Mouse (Mus musculus): ENCODE data around the gene Hey2. TPM values are rescaled to one million over a fixed set of nuclear protein-coding genes. Genes with fewer than 3 reads are reported as not detected.

The Hey2 gene
- 0.06 TPM for polyA plus RNA-seq (2012; fragmentation: generic; extraction: Trizol)
- long read RNA-seq, experiment 1, result 0 reads
- long read RNA-seq, experiment 2, result 0 reads

DNA sequence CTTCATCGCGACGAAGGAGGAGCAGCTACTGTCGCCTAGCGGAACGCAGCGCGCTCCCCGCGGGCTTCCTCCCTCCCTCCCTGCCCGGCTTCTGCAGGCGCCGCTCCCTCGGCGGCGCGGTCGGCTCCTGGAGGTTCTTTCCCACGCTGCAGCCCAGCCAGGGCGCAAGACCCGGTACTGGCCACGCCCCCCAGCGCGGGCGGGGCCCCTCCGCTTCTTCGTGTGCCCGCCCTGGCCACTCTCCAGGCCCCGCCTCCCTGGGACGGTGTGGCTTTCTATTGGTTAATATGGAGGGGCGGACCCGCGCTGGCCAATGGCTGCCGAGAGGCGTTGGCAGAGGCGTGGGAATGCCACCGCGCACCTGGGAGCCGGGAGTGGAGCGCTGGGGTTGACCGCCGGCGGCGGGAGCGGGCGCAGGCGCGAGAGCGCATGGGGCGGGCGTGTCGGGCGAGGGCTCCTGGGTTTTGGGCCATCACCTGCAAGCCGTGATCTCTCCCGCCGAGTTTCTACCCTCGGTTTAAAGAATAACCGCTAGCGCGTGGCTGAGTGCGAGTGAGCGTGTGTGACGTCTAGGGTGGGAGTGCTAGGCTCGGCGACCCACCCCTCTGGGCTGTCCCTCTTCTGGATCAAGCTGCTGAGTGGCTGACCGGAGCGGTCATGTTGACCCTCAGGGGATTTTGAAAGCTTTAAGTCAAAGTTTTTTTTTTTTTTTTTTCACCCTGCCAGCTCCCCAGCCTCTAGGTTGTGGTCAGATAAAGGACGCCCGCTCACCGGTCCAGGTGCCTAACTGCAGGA lies at the start of gene Hey2:
Gene Hey2, minus strand, starts transcription at position 159 of the 795 bp plus-strand sequence.
- Histone ChIP-seq H3K27me3 (ENCODE audit: control insufficient read depth, insufficient read depth, insufficient read length) (peaks cover 9% of the 10 kb centered on the region), H3ac (ENCODE audit: control insufficient read depth, insufficient read length, low read depth) (peak within 1 kb of the TSS; percentile 47), H3K79me2 (ENCODE audit: control insufficient read depth, insufficient read depth) (no peaks in the 10 kb centered on the region), H3K36me3 (ENCODE audit: control insufficient read depth, insufficient read depth) (no peaks in the 10 kb centered on the region), H3K4me3 (ENCODE audit: insufficient read depth, poor library complexity, severe bottlenecking) (peak within 1 kb of the TSS; percentile 11), H3K79me3 (ENCODE audit: low read depth) (no peaks in the 10 kb centered on the region)
- TF ChIP-seq CEBPB (IDR thresholded peaks at IDR 0.05; ENCODE audit: low read depth) (no peak), MAX (IDR thresholded peaks at IDR 0.05) (no peak), MYOG (IDR thresholded peaks at IDR 0.05; ENCODE audit: control insufficient read depth, extremely low read depth, insufficient read length) (no peak), MYOD1 (IDR thresholded peaks at IDR 0.05; ENCODE audit: control insufficient read depth, insufficient read length, low read depth) (no peak), FOSL1 (IDR thresholded peaks at IDR 0.05; ENCODE audit: insufficient read depth, low read length, poor library complexity, severe bottlenecking) (no peak), USF1 (IDR thresholded peaks at IDR 0.05; ENCODE audit: low read depth) (no peak), CTCF (IDR thresholded peaks at IDR 0.05; ENCODE audit: control insufficient read depth, insufficient read depth, insufficient read length) (no peak)

DNA sequence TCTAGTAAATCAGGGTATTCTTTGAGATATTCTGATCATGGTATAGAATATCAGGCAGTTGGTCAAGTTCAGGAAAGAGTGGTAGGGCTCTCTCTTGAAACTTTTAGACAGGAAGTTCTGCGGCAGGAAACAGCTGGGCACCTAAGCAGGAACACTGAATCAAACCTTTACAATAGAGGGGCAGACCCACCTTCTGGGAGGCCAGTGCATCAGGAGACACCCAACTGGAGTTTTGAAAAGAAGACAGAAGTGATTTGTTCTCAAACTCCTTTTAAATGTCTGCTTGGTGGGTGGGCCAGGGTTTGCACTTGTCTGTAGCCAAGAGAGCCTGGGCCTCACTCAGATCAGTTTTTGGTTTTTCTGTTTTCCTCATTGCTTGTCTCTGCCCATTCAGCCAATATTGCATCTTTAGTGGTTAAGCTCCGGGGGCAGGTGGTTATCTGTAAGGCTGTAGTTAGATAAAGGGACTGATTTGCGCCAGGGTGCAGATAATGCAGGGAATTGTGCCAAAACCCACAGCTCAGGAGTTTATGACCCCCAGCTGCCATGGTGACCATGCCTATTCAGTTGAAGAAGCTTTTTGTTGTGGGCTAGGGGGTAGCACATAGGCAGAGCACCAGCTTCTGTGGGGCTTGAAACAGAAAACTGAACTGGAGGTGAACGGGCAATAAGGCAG lies 40.6 kb upstream of the Hey2 start:
- Histone ChIP-seq H3K27me3 (ENCODE audit: control insufficient read depth, insufficient read depth, insufficient read length) (no peaks in the 10 kb centered on the region), H3K4me3 (ENCODE audit: insufficient read depth, poor library complexity, severe bottlenecking) (no peak overlapping the region), H3ac (ENCODE audit: control insufficient read depth, insufficient read length, low read depth) (no peak overlapping the region), H3K79me3 (ENCODE audit: low read depth) (no peaks in the 10 kb centered on the region), H3K79me2 (ENCODE audit: control insufficient read depth, insufficient read depth) (no peaks in the 10 kb centered on the region), H3K36me3 (ENCODE audit: control insufficient read depth, insufficient read depth) (no peaks in the 10 kb centered on the region)
- TF ChIP-seq FOSL1 (IDR thresholded peaks at IDR 0.05; ENCODE audit: insufficient read depth, low read length, poor library complexity, severe bottlenecking) (no peak), CEBPB (IDR thresholded peaks at IDR 0.05; ENCODE audit: low read depth) (no peak), MYOG (IDR thresholded peaks at IDR 0.05; ENCODE audit: control insufficient read depth, extremely low read depth, insufficient read length) (no peak), USF1 (IDR thresholded peaks at IDR 0.05; ENCODE audit: low read depth) (no peak), CTCF (IDR thresholded peaks at IDR 0.05; ENCODE audit: control insufficient read depth, insufficient read depth, insufficient read length) (no peak), MAX (IDR thresholded peaks at IDR 0.05) (no peak), MYOD1 (IDR thresholded peaks at IDR 0.05; ENCODE audit: control insufficient read depth, insufficient read length, low read depth) (no peak)

DNA sequence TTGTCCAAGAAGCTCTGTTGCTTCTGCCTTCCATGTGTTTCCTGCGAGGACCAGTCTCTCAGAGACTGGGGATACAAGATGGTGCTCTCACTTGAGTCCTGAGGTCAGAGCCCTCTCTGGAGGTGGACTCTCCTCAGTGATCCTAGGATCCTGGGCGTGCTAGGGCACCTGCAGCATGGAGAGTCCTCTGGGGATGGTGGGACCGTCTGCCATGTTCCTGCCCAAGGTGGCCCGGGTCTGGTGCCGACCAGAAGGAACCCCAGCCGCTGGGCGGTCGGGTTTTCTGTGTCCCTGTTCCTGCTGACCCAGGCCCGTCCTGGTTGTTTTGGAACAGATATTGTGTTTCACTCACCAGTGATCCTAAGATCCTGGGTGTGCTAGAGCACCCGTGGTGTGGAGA lies 38.5 kb upstream of the Hey2 start:
- Histone ChIP-seq H3K79me2 (ENCODE audit: control insufficient read depth, insufficient read depth) (no peaks in the 10 kb centered on the region), H3K27me3 (ENCODE audit: control insufficient read depth, insufficient read depth, insufficient read length) (no peaks in the 10 kb centered on the region), H3ac (ENCODE audit: control insufficient read depth, insufficient read length, low read depth) (no peak overlapping the region), H3K79me3 (ENCODE audit: low read depth) (no peaks in the 10 kb centered on the region), H3K4me3 (ENCODE audit: insufficient read depth, poor library complexity, severe bottlenecking) (no peak overlapping the region), H3K36me3 (ENCODE audit: control insufficient read depth, insufficient read depth) (no peaks in the 10 kb centered on the region)
- TF ChIP-seq FOSL1 (IDR thresholded peaks at IDR 0.05; ENCODE audit: insufficient read depth, low read length, poor library complexity, severe bottlenecking) (no peak), USF1 (IDR thresholded peaks at IDR 0.05; ENCODE audit: low read depth) (no peak), MYOD1 (IDR thresholded peaks at IDR 0.05; ENCODE audit: control insufficient read depth, insufficient read length, low read depth) (no peak), CEBPB (IDR thresholded peaks at IDR 0.05; ENCODE audit: low read depth) (no peak), MYOG (IDR thresholded peaks at IDR 0.05; ENCODE audit: control insufficient read depth, extremely low read depth, insufficient read length) (no peak), MAX (IDR thresholded peaks at IDR 0.05) (no peak), CTCF (IDR thresholded peaks at IDR 0.05; ENCODE audit: control insufficient read depth, insufficient read depth, insufficient read length) (no peak)

DNA sequence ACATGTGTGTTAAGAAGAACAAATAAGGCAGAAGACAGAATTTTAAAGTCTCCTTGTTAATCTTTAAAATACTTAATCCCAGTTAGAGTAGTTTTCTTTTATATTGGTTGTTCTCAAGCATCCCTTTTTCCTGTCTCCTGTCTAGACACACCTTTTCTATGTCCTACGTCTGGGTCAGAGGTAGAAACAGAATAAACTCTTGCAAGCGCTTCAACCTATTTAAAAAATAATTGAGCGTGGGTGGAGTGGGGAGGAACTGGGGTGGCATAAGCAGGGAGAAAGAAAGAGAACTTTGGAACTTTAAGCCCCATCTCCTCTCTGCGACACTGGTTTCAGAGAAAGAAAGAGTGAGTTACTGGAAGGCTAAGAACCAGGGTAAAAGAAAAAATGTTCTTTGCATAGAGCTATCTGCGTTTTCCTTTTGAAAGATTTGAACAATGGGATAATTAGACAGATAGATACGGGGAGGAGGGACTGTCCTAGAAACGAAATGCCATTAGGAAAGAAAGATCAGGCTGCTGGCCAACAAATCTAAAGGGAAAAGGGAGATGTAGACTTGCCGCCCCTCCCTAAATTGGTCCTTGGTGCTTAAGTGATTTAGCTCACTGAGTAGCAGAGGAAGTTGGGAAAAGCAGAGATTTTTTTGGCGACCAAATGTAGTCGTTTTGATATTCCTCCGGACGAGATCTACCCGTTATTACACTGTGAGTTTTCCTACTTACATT lies 2.7 kb upstream of the Hey2 start:
- Histone ChIP-seq H3K36me3 (ENCODE audit: control insufficient read depth, insufficient read depth) (no peaks in the 10 kb centered on the region), H3K4me3 (ENCODE audit: insufficient read depth, poor library complexity, severe bottlenecking) (no peak overlapping the region), H3ac (ENCODE audit: control insufficient read depth, insufficient read length, low read depth) (no peak overlapping the region), H3K27me3 (ENCODE audit: control insufficient read depth, insufficient read depth, insufficient read length) (peaks cover 9% of the 10 kb centered on the region), H3K79me3 (ENCODE audit: low read depth) (no peaks in the 10 kb centered on the region), H3K79me2 (ENCODE audit: control insufficient read depth, insufficient read depth) (no peaks in the 10 kb centered on the region)
- TF ChIP-seq MYOD1 (IDR thresholded peaks at IDR 0.05; ENCODE audit: control insufficient read depth, insufficient read length, low read depth) (no peak), USF1 (IDR thresholded peaks at IDR 0.05; ENCODE audit: low read depth) (no peak), MAX (IDR thresholded peaks at IDR 0.05) (no peak), CTCF (IDR thresholded peaks at IDR 0.05; ENCODE audit: control insufficient read depth, insufficient read depth, insufficient read length) (no peak), MYOG (IDR thresholded peaks at IDR 0.05; ENCODE audit: control insufficient read depth, extremely low read depth, insufficient read length) (no peak), FOSL1 (IDR thresholded peaks at IDR 0.05; ENCODE audit: insufficient read depth, low read length, poor library complexity, severe bottlenecking) (no peak)

Data from C2C12 (cell line).